Mouse (Mus musculus): ENCODE results near the gene Cluh.

The Cluh gene

GRCm38 (mm10) chr11:74647966-74648365, 1.3 kb upstream of the Cluh start:
- in situ Hi-C loops (cut with MboI; ENCODE audit: low sequenced_read_pairs): no loop called here

GRCm38 (mm10) chr11:74648676-74649075, 619 bp upstream of the Cluh start:
- in situ Hi-C loops (cut with MboI; ENCODE audit: low sequenced_read_pairs): no loop called here

- in situ Hi-C loops (cut with MboI; ENCODE audit: low sequenced_read_pairs): no loop called here
These were observed 604 bp downstream of the Cluh start for GRCm38 (mm10) chr11:74649647-74650551.

GRCm38 (mm10) chr11:74650576-74651100, 1.3 kb downstream of the Cluh start:
- in situ Hi-C loops (cut with MboI; ENCODE audit: low sequenced_read_pairs): no loop called here

- in situ Hi-C loops (cut with MboI; ENCODE audit: low sequenced_read_pairs): no loop called here
These were observed 3.5 kb downstream of the Cluh start for GRCm38 (mm10) chr11:74652791-74653191.

GRCm38 (mm10) chr11:74653385-74653784, 4.1 kb downstream of the Cluh start:
- in situ Hi-C loops (cut with MboI; ENCODE audit: low sequenced_read_pairs): no loop called here

- in situ Hi-C loops (cut with MboI; ENCODE audit: low sequenced_read_pairs): no loop called here
These were observed 6.6 kb downstream of the Cluh start for GRCm38 (mm10) chr11:74655941-74656340.

- in situ Hi-C loops (cut with MboI; ENCODE audit: low sequenced_read_pairs): no loop called here
These were observed 11.0 kb downstream of the Cluh start for GRCm38 (mm10) chr11:74660336-74660735.

- in situ Hi-C loops (cut with MboI; ENCODE audit: low sequenced_read_pairs): no loop called here
These were observed 12.3 kb downstream of the Cluh start for GRCm38 (mm10) chr11:74661641-74662040.

GRCm38 (mm10) chr11:74662221-74662620, 12.9 kb downstream of the Cluh start:
- in situ Hi-C loops (cut with MboI; ENCODE audit: low sequenced_read_pairs): no loop called here

GRCm38 (mm10) chr11:74664279-74664678, 15.0 kb downstream of the Cluh start:
- in situ Hi-C loops (cut with MboI; ENCODE audit: low sequenced_read_pairs): no loop called here

GRCm38 (mm10) chr11:74664906-74665305, 15.6 kb downstream of the Cluh start:
- in situ Hi-C loops (cut with MboI; ENCODE audit: low sequenced_read_pairs): no loop called here

- in situ Hi-C loops (cut with MboI; ENCODE audit: low sequenced_read_pairs): no loop called here
These were observed 16.5 kb downstream of the Cluh start for GRCm38 (mm10) chr11:74665631-74666283.

- in situ Hi-C loops (cut with MboI; ENCODE audit: low sequenced_read_pairs): no loop called here
These were observed 17.0 kb downstream of the Cluh start for GRCm38 (mm10) chr11:74666284-74666652.

- in situ Hi-C loops (cut with MboI; ENCODE audit: low sequenced_read_pairs): no loop called here
These were observed 17.7 kb downstream of the Cluh start for GRCm38 (mm10) chr11:74666776-74667581.

- in situ Hi-C loops (cut with MboI; ENCODE audit: low sequenced_read_pairs): no loop called here
These were observed 18.3 kb downstream of the Cluh start for GRCm38 (mm10) chr11:74667582-74668010.

GRCm38 (mm10) chr11:74668466-74668865, 19.2 kb downstream of the Cluh start:
- in situ Hi-C loops (cut with MboI; ENCODE audit: low sequenced_read_pairs): no loop called here

GRCm38 (mm10) chr11:74668971-74669370, 19.7 kb downstream of the Cluh start:
- in situ Hi-C loops (cut with MboI; ENCODE audit: low sequenced_read_pairs): no loop called here

- in situ Hi-C loops (cut with MboI; ENCODE audit: low sequenced_read_pairs): no loop called here
These were observed 20.9 kb downstream of the Cluh start for GRCm38 (mm10) chr11:74670151-74670550.

- in situ Hi-C loops (cut with MboI; ENCODE audit: low sequenced_read_pairs): no loop called here
These were observed 21.7 kb downstream of the Cluh start for GRCm38 (mm10) chr11:74671013-74671412.

GRCm38 (mm10) chr11:74671839-74672238, 22.5 kb downstream of the Cluh start:
- in situ Hi-C loops (cut with MboI; ENCODE audit: low sequenced_read_pairs): no loop called here

Data from CH12F3 (cell line).